Mouse (Mus musculus): ENCODE data around the gene Gm20481.

- TF ChIP-seq CTCF (IDR thresholded peaks at IDR 0.05; ENCODE audit: low read depth) (peak; percentile 49), EP300 (optimal IDR thresholded peaks at IDR 0.05) (no peak)
Observed at GRCm38 (mm10) chr17:35007387-35007991, 37.8 kb downstream of the Gm20481 start.
